Mouse (Mus musculus): ENCODE data around the gene Ctnnbl1. TPM values are rescaled to one million over a fixed set of nuclear protein-coding genes. Genes with fewer than 3 reads are reported as not detected.

Ctnnbl1 gene
- polyA plus RNA-seq, 1 experiment from 2014 or later: 44.5 TPM

GRCm38 (mm10) chr2:157821259-157821658 is 84.1 kb downstream of the Ctnnbl1 start:
- POLR2A ChIA-PET: no interaction called here
- no peak for TF ChIP-seq CTCF (IDR thresholded peaks at IDR 0.05)
- no peaks in the 10 kb centered on the region for H3K27me3 ChIP-seq
- DNase-seq (ENCODE audit: low read depth, low spot score): no peak
- no peak for ATAC-seq
- CTCF ChIA-PET: no interaction called here
- in situ Hi-C loops (cut with MboI; ENCODE audit: low pct_unique_long_range_greater_than_20kb): no loop called here

- no peak for TF ChIP-seq CTCF (IDR thresholded peaks at IDR 0.05)
- ChIA-PET POLR2A (no interaction called here), CTCF (no interaction called here)
- H3K27me3 ChIP-seq: no peaks in the 10 kb centered on the region
- in situ Hi-C loops (cut with MboI; ENCODE audit: low pct_unique_long_range_greater_than_20kb): no loop called here
- ATAC-seq (no peak), DNase-seq (ENCODE audit: low read depth, low spot score) (no peak)
These were observed 86.3 kb downstream of the Ctnnbl1 start for GRCm38 (mm10) chr2:157823456-157823855.

GRCm38 (mm10) chr2:157824249-157824648 is 87.0 kb downstream of the Ctnnbl1 start:
- POLR2A ChIA-PET: no interaction called here
- ATAC-seq: no peak
- no peaks in the 10 kb centered on the region for H3K27me3 ChIP-seq
- in situ Hi-C loops (cut with MboI; ENCODE audit: low pct_unique_long_range_greater_than_20kb): no loop called here
- CTCF ChIA-PET: no interaction called here
- DNase-seq (ENCODE audit: low read depth, low spot score): no peak
- no peak for TF ChIP-seq CTCF (IDR thresholded peaks at IDR 0.05)

- ATAC-seq (no peak), DNase-seq (ENCODE audit: low read depth, low spot score) (no peak)
- ChIA-PET POLR2A (no interaction called here), CTCF (no interaction called here)
- no peaks in the 10 kb centered on the region for H3K27me3 ChIP-seq
- no peak for TF ChIP-seq CTCF (IDR thresholded peaks at IDR 0.05)
- in situ Hi-C loops (cut with MboI; ENCODE audit: low pct_unique_long_range_greater_than_20kb): no loop called here
These were observed 92.9 kb downstream of the Ctnnbl1 start for GRCm38 (mm10) chr2:157830101-157830500.

GRCm38 (mm10) chr2:157830620-157831354 is 93.6 kb downstream of the Ctnnbl1 start:
- ChIA-PET POLR2A (no interaction called here), CTCF (no interaction called here)
- in situ Hi-C loops (cut with MboI; ENCODE audit: low pct_unique_long_range_greater_than_20kb): no loop called here
- ATAC-seq (no peak), DNase-seq (ENCODE audit: low read depth, low spot score) (no peak)
- no peak for TF ChIP-seq CTCF (IDR thresholded peaks at IDR 0.05)
- no peaks in the 10 kb centered on the region for H3K27me3 ChIP-seq

GRCm38 (mm10) chr2:157837050-157837449 is 99.8 kb downstream of the Ctnnbl1 start:
- no peaks in the 10 kb centered on the region for H3K27me3 ChIP-seq
- ATAC-seq: no peak
- no peak for DNase-seq (ENCODE audit: low read depth, low spot score)
- CTCF ChIA-PET: no interaction called here
- POLR2A ChIA-PET: interaction anchor here (1.2 kb wide), 1 partner anchor 29 kb away, joined by 3 read pairs; no protein-coding TSS in a partner anchor
- TF ChIP-seq CTCF (IDR thresholded peaks at IDR 0.05): no peak
- in situ Hi-C loops (cut with MboI; ENCODE audit: low pct_unique_long_range_greater_than_20kb): no loop called here

- ChIA-PET CTCF (interaction anchor here (1.4 kb wide), 1 partner anchor 11 kb away, joined by 3 read pairs; no protein-coding TSS in a partner anchor), POLR2A (interaction anchor here (1.2 kb wide), 1 partner anchor 30 kb away, joined by 3 read pairs; no protein-coding TSS in a partner anchor)
- TF ChIP-seq CTCF (IDR thresholded peaks at IDR 0.05): no peak
- DNase-seq (ENCODE audit: low read depth, low spot score) (no peak), ATAC-seq (no peak)
- H3K27me3 ChIP-seq: no peaks in the 10 kb centered on the region
- in situ Hi-C loops (cut with MboI; ENCODE audit: low pct_unique_long_range_greater_than_20kb): no loop called here
These were observed 101.2 kb downstream of the Ctnnbl1 start for GRCm38 (mm10) chr2:157838206-157838923.

- no peaks in the 10 kb centered on the region for H3K27me3 ChIP-seq
- no peak for TF ChIP-seq CTCF (IDR thresholded peaks at IDR 0.05)
- in situ Hi-C loops (cut with MboI; ENCODE audit: low pct_unique_long_range_greater_than_20kb): no loop called here
- DNase-seq (ENCODE audit: low read depth, low spot score): no peak
- no peak for ATAC-seq
- CTCF ChIA-PET: interaction anchor here (1.4 kb wide), 1 partner anchor 32 kb away, joined by 3 read pairs; no protein-coding TSS in a partner anchor
- POLR2A ChIA-PET: no interaction called here
These were observed 103.5 kb downstream of the Ctnnbl1 start for GRCm38 (mm10) chr2:157840641-157841078.

GRCm38 (mm10) chr2:157841121-157841520 is 103.9 kb downstream of the Ctnnbl1 start:
- ChIA-PET POLR2A (no interaction called here), CTCF (interaction anchor here (1.3 to 1.4 kb wide), 2 partner anchors 16 to 32 kb away, joined by 3 read pairs; no protein-coding TSS in a partner anchor)
- in situ Hi-C loops (cut with MboI; ENCODE audit: low pct_unique_long_range_greater_than_20kb): no loop called here

GRCm38 (mm10) chr2:157844746-157845145 is 107.5 kb downstream of the Ctnnbl1 start:
- ChIA-PET POLR2A (no interaction called here), CTCF (no interaction called here)
- DNase-seq (ENCODE audit: low read depth, low spot score): no peak
- H3K27me3 ChIP-seq: no peaks in the 10 kb centered on the region
- ATAC-seq: no peak
- in situ Hi-C loops (cut with MboI; ENCODE audit: low pct_unique_long_range_greater_than_20kb): no loop called here
- no peak for TF ChIP-seq CTCF (IDR thresholded peaks at IDR 0.05)

More at GRCm38 (mm10) chr2:157841121-157841520, 103.9 kb downstream of the Ctnnbl1 start:
- no peaks in the 10 kb centered on the region for H3K27me3 ChIP-seq
- TF ChIP-seq CTCF (IDR thresholded peaks at IDR 0.05): no peak
- DNase-seq (ENCODE audit: low read depth, low spot score): no peak
- ATAC-seq: no peak

GRCm38 (mm10) chr2:157845831-157846230 is 108.6 kb downstream of the Ctnnbl1 start:
- no peak for ATAC-seq
- no peak for TF ChIP-seq CTCF (IDR thresholded peaks at IDR 0.05)
- in situ Hi-C loops (cut with MboI; ENCODE audit: low pct_unique_long_range_greater_than_20kb): no loop called here
- ChIA-PET POLR2A (no interaction called here), CTCF (no interaction called here)
- H3K27me3 ChIP-seq: no peaks in the 10 kb centered on the region
- DNase-seq (ENCODE audit: low read depth, low spot score): no peak
